Mouse (Mus musculus): ENCODE measurements around the gene Hcfc1. TPM values are rescaled to one million over a fixed set of nuclear protein-coding genes. Genes with fewer than 3 reads are reported as not detected.

The Hcfc1 gene
- polyA plus RNA-seq, 1 experiment from 2014 or later: 48.7 TPM

DNA sequence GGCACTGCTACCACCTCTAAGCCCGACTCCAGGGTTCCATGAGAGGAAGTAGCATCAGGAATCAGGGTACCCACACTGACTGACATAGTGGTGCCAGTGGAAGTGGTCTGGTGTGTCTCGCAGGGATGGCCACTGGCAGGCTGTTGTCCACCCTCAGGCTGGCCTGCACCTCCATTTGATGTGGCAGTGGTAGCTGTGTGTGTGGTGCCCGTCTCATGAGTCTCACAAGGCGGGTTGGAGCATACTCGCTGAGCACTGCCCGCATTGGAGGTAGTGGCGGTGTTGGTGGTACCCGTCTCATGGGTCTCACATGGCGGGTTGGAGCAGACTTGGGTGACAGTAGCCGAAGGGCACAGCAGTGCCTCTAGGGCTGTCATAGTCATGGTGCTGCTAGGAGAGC lies 16.8 kb downstream of the Hcfc1 start:
- Histone ChIP-seq H3K27ac (ENCODE audit: low read length) (no peak overlapping the region), H3K4me3 (ENCODE audit: low read length) (no peak overlapping the region), H3K9me3 (ENCODE audit: control insufficient read depth, low read length) (no peaks in the 10 kb centered on the region), H3K4me2 (ENCODE audit: low read depth, low read length) (no peak overlapping the region), H3K4me1 (replicated peaks; ENCODE audit: control insufficient read depth, insufficient read depth, low read length) (no peaks in the 10 kb centered on the region), H3K9ac (ENCODE audit: low read length) (no peak overlapping the region), H3K27me3 (ENCODE audit: control insufficient read depth, insufficient read depth, low read depth, low read length) (no peaks in the 10 kb centered on the region), H3K36me3 (ENCODE audit: control insufficient read depth, insufficient read depth, low read length) (peaks cover 51% of the 10 kb centered on the region)
- peak; percentile 34; the same call in 1 of the 2 replicates for ATAC-seq (ENCODE audit: low read depth)
- 89% methylated on average over 10 of the region's 10 CpGs for WGBS

GRCm38 (mm10) chrX:73948647-73949046 lies 17.5 kb downstream of the Hcfc1 start:
- Histone ChIP-seq H3K36me3 (ENCODE audit: control insufficient read depth, insufficient read depth, low read length) (peaks cover 48% of the 10 kb centered on the region), H3K4me2 (ENCODE audit: low read depth, low read length) (no peak overlapping the region), H3K4me1 (replicated peaks; ENCODE audit: control insufficient read depth, insufficient read depth, low read length) (no peaks in the 10 kb centered on the region), H3K4me3 (ENCODE audit: low read length) (no peak overlapping the region), H3K27ac (ENCODE audit: low read length) (no peak overlapping the region), H3K9me3 (ENCODE audit: control insufficient read depth, low read length) (no peaks in the 10 kb centered on the region), H3K27me3 (ENCODE audit: control insufficient read depth, insufficient read depth, low read depth, low read length) (no peaks in the 10 kb centered on the region), H3K9ac (ENCODE audit: low read length) (no peak overlapping the region)
- peak; percentile 40; the same call in 1 of the 2 replicates for ATAC-seq (ENCODE audit: low read depth)
- 30% methylated on average over 4 of the region's 4 CpGs for WGBS

DNA sequence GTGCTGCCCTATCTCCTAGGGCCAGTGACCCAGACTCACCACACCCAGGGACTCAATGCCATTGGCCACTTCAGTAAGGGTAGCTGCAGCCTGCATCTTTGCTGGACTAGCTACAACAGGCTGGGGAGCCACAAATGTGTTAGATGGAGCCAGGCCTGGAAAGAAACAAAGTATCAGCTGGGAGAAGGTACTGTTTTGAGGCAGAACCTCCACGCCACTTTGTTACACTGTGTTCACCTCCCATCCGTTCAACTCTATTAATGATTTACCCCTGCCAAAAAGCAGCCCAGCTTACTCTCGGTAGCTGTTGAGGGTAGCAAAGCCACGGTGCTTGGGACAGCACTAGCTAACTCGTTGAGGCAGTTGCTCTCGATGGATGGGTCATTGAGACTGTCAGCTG lies 19.3 kb downstream of the Hcfc1 start:
- no peaks in the 10 kb centered on the region for H3K27me3 ChIP-seq (ENCODE audit: control insufficient read depth, insufficient read depth, low read depth, low read length)
- no peaks in the 10 kb centered on the region for H3K4me1 ChIP-seq (replicated peaks; ENCODE audit: control insufficient read depth, insufficient read depth, low read length)
- no peaks in the 10 kb centered on the region for H3K9me3 ChIP-seq (ENCODE audit: control insufficient read depth, low read length)
- H3K27ac ChIP-seq (ENCODE audit: low read length): no peak overlapping the region
- H3K4me3 ChIP-seq (ENCODE audit: low read length): no peak overlapping the region
- H3K9ac ChIP-seq (ENCODE audit: low read length): no peak overlapping the region
- no peak for ATAC-seq (ENCODE audit: low read depth)
- 79% methylated on average over 6 of the region's 6 CpGs for WGBS
- no peak overlapping the region for H3K4me2 ChIP-seq (ENCODE audit: low read depth, low read length)
- H3K36me3 ChIP-seq (ENCODE audit: control insufficient read depth, insufficient read depth, low read length): peaks cover 42% of the 10 kb centered on the region

- 83% methylated on average over 2 of the region's 2 CpGs for WGBS
- Histone ChIP-seq H3K36me3 (ENCODE audit: control insufficient read depth, insufficient read depth, low read length) (peaks cover 22% of the 10 kb centered on the region), H3K4me2 (ENCODE audit: low read depth, low read length) (no peak overlapping the region), H3K27ac (ENCODE audit: low read length) (no peak overlapping the region), H3K4me1 (replicated peaks; ENCODE audit: control insufficient read depth, insufficient read depth, low read length) (no peaks in the 10 kb centered on the region), H3K9ac (ENCODE audit: low read length) (no peak overlapping the region), H3K4me3 (ENCODE audit: low read length) (no peak overlapping the region), H3K9me3 (ENCODE audit: control insufficient read depth, low read length) (no peaks in the 10 kb centered on the region), H3K27me3 (ENCODE audit: control insufficient read depth, insufficient read depth, low read depth, low read length) (no peaks in the 10 kb centered on the region)
- no peak for ATAC-seq (ENCODE audit: low read depth)
Observed at GRCm38 (mm10) chrX:73942294-73942693, 23.9 kb downstream of the Hcfc1 start.

GRCm38 (mm10) chrX:73941860-73942259 lies 24.3 kb downstream of the Hcfc1 start:
- H3K9ac ChIP-seq (ENCODE audit: low read length): no peak overlapping the region
- no peak overlapping the region for H3K4me2 ChIP-seq (ENCODE audit: low read depth, low read length)
- WGBS: 78% methylated on average over 2 of the region's 2 CpGs
- no peaks in the 10 kb centered on the region for H3K9me3 ChIP-seq (ENCODE audit: control insufficient read depth, low read length)
- no peak overlapping the region for H3K27ac ChIP-seq (ENCODE audit: low read length)
- ATAC-seq (ENCODE audit: low read depth): no peak
- peaks cover 18% of the 10 kb centered on the region for H3K36me3 ChIP-seq (ENCODE audit: control insufficient read depth, insufficient read depth, low read length)
- no peak overlapping the region for H3K4me3 ChIP-seq (ENCODE audit: low read length)
- H3K27me3 ChIP-seq (ENCODE audit: control insufficient read depth, insufficient read depth, low read depth, low read length): no peaks in the 10 kb centered on the region
- no peaks in the 10 kb centered on the region for H3K4me1 ChIP-seq (replicated peaks; ENCODE audit: control insufficient read depth, insufficient read depth, low read length)

- Histone ChIP-seq H3K4me3 (ENCODE audit: low read length) (no peak overlapping the region), H3K9ac (ENCODE audit: low read length) (no peak overlapping the region), H3K36me3 (ENCODE audit: control insufficient read depth, insufficient read depth, low read length) (no peaks in the 10 kb centered on the region), H3K4me1 (replicated peaks; ENCODE audit: control insufficient read depth, insufficient read depth, low read length) (no peaks in the 10 kb centered on the region), H3K27me3 (ENCODE audit: control insufficient read depth, insufficient read depth, low read depth, low read length) (no peaks in the 10 kb centered on the region), H3K4me2 (ENCODE audit: low read depth, low read length) (no peak overlapping the region), H3K9me3 (ENCODE audit: control insufficient read depth, low read length) (no peaks in the 10 kb centered on the region), H3K27ac (ENCODE audit: low read length) (no peak overlapping the region)
- WGBS: 65% methylated on average over 2 of the region's 2 CpGs
- ATAC-seq (ENCODE audit: low read depth): no peak
Observed at GRCm38 (mm10) chrX:73931871-73932270, 34.3 kb downstream of the Hcfc1 start.

DNA sequence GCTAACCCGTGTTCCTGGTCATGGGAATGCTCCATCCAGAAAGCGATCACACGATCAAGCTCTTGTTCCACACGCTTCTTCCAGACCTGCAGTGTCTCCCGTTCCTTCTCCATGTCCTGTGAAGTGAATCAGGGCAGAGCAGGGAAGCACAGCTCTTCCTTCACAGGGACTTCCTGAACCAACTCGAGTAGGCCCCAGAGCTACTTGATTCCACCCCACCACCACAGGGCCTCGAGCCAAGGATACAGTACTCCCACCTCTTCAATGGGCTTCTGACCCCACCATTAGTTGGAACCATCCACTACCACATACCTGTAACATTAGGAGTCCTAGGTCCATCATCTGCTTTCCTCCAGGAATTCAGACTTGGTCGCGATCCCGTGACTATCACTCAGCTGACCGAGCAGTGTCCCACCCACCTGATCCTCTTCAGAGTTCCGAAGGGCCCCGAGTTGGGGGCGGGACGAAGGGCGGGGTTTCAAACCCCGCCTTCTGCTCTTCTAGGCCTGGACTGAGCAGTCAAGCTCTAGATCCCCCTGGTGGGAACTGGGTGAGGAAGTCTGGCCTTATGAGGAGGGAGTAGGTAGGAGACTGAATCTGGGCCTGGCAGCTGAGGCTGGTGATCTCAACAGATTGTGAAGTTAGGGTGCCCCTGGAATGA lies 35.6 kb downstream of the Hcfc1 start, which contains the start of gene Renbp:
Gene Renbp (minus strand): TSS at position 449 of the 661 bp plus-strand sequence.
- Histone ChIP-seq H3K27ac (ENCODE audit: low read length) (no peak within 1 kb of the TSS), H3K9me3 (ENCODE audit: control insufficient read depth, low read length) (no peaks in the 10 kb centered on the region), H3K4me2 (ENCODE audit: low read depth, low read length) (peak within 1 kb of the TSS; percentile 49), H3K9ac (ENCODE audit: low read length) (peak within 1 kb of the TSS; percentile 50), H3K4me1 (replicated peaks; ENCODE audit: control insufficient read depth, insufficient read depth, low read length) (no peaks in the 10 kb centered on the region), H3K36me3 (ENCODE audit: control insufficient read depth, insufficient read depth, low read length) (no peaks in the 10 kb centered on the region), H3K4me3 (ENCODE audit: low read length) (peak within 1 kb of the TSS; percentile 47), H3K27me3 (ENCODE audit: control insufficient read depth, insufficient read depth, low read depth, low read length) (no peaks in the 10 kb centered on the region)
- peak; percentile 96 for ATAC-seq (ENCODE audit: low read depth)
- WGBS: 33% methylated on average over 17 of the region's 17 CpGs

- Histone ChIP-seq H3K36me3 (ENCODE audit: control insufficient read depth, insufficient read depth, low read length) (no peaks in the 10 kb centered on the region), H3K27ac (ENCODE audit: low read length) (no peak overlapping the region)
- ATAC-seq (ENCODE audit: low read depth): no peak
Observed at GRCm38 (mm10) chrX:73922550-73922882, 43.6 kb downstream of the Hcfc1 start.

GRCm38 (mm10) chrX:73921823-73922549 lies 44.2 kb downstream of the Hcfc1 start, which contains the start of the genes Arhgap4 and Naa10:
Arhgap4 (minus strand) TSS chrX:73921870.
Naa10 (minus strand) TSS chrX:73921944.
- H3K9me3 ChIP-seq (ENCODE audit: control insufficient read depth, low read length): no peaks in the 10 kb centered on the region
- peak within 1 kb of the TSS; percentile 74 for H3K9ac ChIP-seq (ENCODE audit: low read length)
- H3K27me3 ChIP-seq (ENCODE audit: control insufficient read depth, insufficient read depth, low read depth, low read length): no peaks in the 10 kb centered on the region
- H3K36me3 ChIP-seq (ENCODE audit: control insufficient read depth, insufficient read depth, low read length): no peaks in the 10 kb centered on the region
- 9% methylated on average over 41 of the region's 43 CpGs for WGBS
- H3K4me1 ChIP-seq (replicated peaks; ENCODE audit: control insufficient read depth, insufficient read depth, low read length): no peaks in the 10 kb centered on the region
- H3K4me2 ChIP-seq (ENCODE audit: low read depth, low read length): peak within 1 kb of the TSS; percentile 68
- H3K27ac ChIP-seq (ENCODE audit: low read length): peak within 1 kb of the TSS; percentile 80
- H3K4me3 ChIP-seq (ENCODE audit: low read length): peak within 1 kb of the TSS; percentile 67
- ATAC-seq (ENCODE audit: low read depth): peak; percentile 98

More at GRCm38 (mm10) chrX:73922550-73922882, 43.6 kb downstream of the Hcfc1 start:
- no peaks in the 10 kb centered on the region for H3K4me1 ChIP-seq (replicated peaks; ENCODE audit: control insufficient read depth, insufficient read depth, low read length)
- WGBS: 68% methylated on average over 8 of the region's 8 CpGs
- no peaks in the 10 kb centered on the region for H3K27me3 ChIP-seq (ENCODE audit: control insufficient read depth, insufficient read depth, low read depth, low read length)
- peak overlapping the region; percentile 68 for H3K4me2 ChIP-seq (ENCODE audit: low read depth, low read length)
- peak overlapping the region; percentile 73 for H3K9ac ChIP-seq (ENCODE audit: low read length)
- H3K4me3 ChIP-seq (ENCODE audit: low read length): peak overlapping the region; percentile 67
- H3K9me3 ChIP-seq (ENCODE audit: control insufficient read depth, low read length): no peaks in the 10 kb centered on the region

All from lung, embryonic 16.5 days (tissue).